Mouse (Mus musculus): ENCODE data around the gene Gm6351. TPM values are rescaled to one million over a fixed set of nuclear protein-coding genes. Genes with fewer than 3 reads are reported as not detected.
"Not testable (repeated sequence)": the region's sequence is repeated elsewhere in the genome, so short reads cannot be mapped to it uniquely, and the experiment has no call there.

Gene Gm6351
- not detected in 2 replicates for polyA plus RNA-seq (2016; fragmentation: Nextera tagmentation; extraction: Ambion mirVana)

- not testable (repeated sequence) for H3K27me3 ChIP-seq (replicated peaks); H3K9ac ChIP-seq; H3K9me3 ChIP-seq (replicated peaks); H3K4me1 ChIP-seq; H3K36me3 ChIP-seq; H3K27ac ChIP-seq; H3K4me2 ChIP-seq; ATAC-seq; H3K4me3 ChIP-seq
- WGBS (ENCODE audit: insufficient replicate concordance) = no CpG with 5 or more reads among the region's 3 CpGs
Measured at GRCm38 (mm10) chr5:94076085-94076484, at the start of gene Gm6351. Gm6351 (plus strand) TSS chr5:94076385.

- not testable (repeated sequence) for H3K4me1 ChIP-seq
- WGBS (ENCODE audit: insufficient replicate concordance) = no CpG with 5 or more reads among the region's 1 CpGs
Measured at GRCm38 (mm10) chr5:94070445-94070844, 5.7 kb upstream of the Gm6351 start, which contains the start of gene BC061212. BC061212 (minus strand) TSS chr5:94070545.

More at GRCm38 (mm10) chr5:94070445-94070844, 5.7 kb upstream of the Gm6351 start, which contains the start of gene BC061212:
- H3K9me3 ChIP-seq (replicated peaks); H3K4me3 ChIP-seq; H3K36me3 ChIP-seq; H3K27me3 ChIP-seq (replicated peaks); H3K27ac ChIP-seq; H3K4me2 ChIP-seq; ATAC-seq; H3K9ac ChIP-seq: not testable (repeated sequence)

Other genes starting within 250 kb of the Gm6351 start
- gene Gm7792, start 232.6 kb upstream of the Gm6351 start, polyA plus RNA-seq (2016; fragmentation: Nextera tagmentation; extraction: Ambion mirVana) = not detected in 2 replicates
- not detected in 2 replicates for gene Gm16429, start 147.3 kb upstream of the Gm6351 start, polyA plus RNA-seq (2016; fragmentation: Nextera tagmentation; extraction: Ambion mirVana)
- not detected in 2 replicates for gene BC061212, start 5.8 kb upstream of the Gm6351 start, polyA plus RNA-seq (2016; fragmentation: Nextera tagmentation; extraction: Ambion mirVana)
- gene Gm3106, start 141.6 kb downstream of the Gm6351 start, polyA plus RNA-seq (2016; fragmentation: Nextera tagmentation; extraction: Ambion mirVana) = not detected in 2 replicates
- gene A430089I19Rik, start 230.4 kb downstream of the Gm6351 start, polyA plus RNA-seq (2016; fragmentation: Nextera tagmentation; extraction: Ambion mirVana) = not detected in 2 replicates
- not detected in 2 replicates for gene Gm6502, start 238.1 kb downstream of the Gm6351 start, polyA plus RNA-seq (2016; fragmentation: Nextera tagmentation; extraction: Ambion mirVana)